Mouse (Mus musculus) monocyte, adult 2 months (primary cell): ENCODE measurements at regions not wholly inside any gene's neighbourhood (a gene's known extent, or its start where the extent isn't known, plus 50 kb on each side); places are given as distances from the start of the nearest gene placed in this dataset.

ENCODE experiments used
- DNase-seq, 2 experiments: peaks; one replicate each; pipeline ENCODE4 v3.0.0; 2022; ENCODE audit warnings: low spot score in 2 of 2, low read depth in 1 of 2

- DNase-seq, result no peak
Observed at GRCm38 (mm10) chr6:141134176-141134575, 114.9 kb upstream of the Pde3a start.

DNA sequence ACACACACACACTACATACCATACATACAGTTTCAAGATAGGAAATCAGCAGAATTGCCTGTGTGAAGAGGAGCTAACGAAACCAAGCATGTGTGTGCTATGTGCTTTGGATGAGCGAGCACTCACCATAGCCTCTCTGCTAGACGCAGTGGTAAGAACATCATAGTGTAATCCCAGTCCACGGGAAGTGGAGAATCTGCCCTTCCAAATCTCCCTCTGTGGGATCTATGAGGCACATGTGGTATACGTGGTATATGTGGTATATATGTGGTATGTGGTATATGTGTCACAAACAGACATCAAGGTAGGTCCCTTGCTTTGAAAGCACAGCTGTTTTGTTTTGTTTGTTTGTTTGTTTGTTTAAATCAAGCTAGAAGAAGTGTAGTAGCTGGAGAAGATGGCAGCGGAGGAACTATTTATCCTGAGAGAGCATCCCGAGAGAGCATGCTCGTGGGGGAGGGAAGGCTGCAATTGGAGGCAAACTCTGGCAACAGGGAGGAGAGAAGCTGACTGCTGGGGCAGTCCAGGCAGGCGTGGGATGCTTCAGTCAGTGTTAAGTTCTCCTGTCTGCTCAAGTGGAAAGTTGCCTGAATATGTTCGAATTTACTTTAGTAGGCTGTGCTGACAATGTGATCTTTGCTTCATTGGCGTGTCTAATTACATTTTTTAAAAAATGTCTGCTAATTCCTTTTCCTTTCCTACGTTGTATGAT is 112.2 kb upstream of the Pde3a start:
- no peak for DNase-seq

DNA sequence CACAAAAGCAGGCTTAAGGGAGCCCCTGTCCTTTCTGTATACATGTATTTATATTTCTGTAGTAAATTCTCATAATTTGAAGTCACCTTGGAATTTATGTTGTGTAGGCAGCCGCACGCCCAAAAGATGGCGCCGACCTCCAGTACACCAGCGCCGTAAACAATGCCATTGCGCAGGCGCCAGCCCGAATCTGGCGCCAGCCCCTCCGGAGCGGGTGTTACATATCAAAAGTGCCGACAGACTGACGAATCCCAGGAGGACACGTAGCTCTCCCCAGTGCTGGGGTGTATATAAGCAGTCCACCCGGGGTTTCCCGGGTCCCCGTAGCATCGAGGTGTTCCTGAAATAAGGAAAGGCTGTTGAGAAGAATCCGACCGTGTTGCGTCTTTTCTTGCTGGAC is 108.1 kb upstream of the Pde3a start:
- DNase-seq, result no peak

DNA sequence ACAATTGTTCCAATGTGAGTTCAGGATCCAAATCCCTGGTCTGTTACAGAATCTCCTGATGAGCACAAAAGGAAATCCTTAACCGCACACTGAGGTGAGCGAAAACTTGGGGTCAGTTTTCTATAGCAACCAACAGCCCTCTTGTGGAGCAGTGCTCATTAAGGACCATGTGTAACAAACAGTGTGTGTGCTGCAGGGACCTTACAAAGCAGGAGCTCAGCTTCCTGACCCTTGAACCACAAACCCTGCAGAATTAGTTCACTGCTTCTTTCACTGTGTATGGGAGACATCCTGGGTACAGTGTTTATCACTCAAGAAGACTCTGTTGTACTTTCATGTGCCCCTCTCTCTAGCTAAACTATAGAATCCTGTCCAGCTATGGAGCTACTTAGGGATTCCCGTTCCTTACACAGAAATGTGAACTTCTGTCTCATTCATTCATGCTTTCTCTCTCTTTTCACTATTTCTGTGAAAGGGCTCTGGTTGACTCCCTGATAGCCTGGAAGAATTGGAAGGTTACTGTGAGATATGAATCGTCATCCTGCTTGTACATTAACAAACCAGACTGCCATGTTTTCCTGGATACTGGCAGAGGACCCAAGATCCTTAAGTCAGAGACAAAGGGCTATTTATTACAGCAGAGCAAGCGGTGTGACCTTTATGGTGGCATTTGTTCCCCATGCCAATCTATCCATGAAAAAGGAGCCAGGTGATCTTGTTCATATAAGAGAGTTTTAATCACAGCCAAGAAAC is 100.5 kb upstream of the Pde3a start:
- DNase-seq, result no peak

DNA sequence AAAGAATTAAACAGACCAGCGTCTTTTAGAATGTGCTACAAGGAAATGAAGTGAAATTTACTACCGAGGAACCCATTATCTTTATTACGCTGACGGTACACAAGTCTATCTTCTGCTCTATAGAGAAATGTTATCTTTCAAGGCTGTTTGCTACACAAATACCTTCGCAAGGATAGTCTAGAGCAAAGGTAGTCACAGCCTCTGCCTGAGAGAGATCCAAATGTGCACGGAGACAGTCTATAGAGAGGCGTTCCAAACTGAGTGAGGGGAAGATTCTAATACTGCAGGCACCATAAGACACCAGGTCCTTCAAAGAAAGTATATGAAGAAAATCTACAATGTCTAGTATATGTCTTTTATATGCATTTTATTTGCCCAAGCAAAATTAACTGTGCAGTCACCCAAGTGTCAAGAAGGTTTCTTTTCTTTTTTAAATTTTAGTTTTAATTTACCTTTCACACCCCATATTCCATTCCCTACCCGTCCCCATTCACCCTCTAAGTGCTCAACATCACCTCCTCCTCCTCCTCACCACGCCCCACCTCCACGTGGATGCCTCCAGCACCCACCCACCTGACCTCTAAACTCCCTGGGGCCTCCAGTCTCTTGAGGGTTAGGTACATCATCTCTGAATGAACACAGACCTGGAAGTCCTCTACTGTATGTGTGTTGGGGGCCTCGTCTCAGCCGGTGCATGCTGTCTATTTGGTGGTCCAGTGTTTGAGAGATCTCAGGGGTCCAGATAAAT is 99.7 kb upstream of the Pde3a start:
- DNase-seq, result no peak

- DNase-seq, result no peak
Observed at GRCm38 (mm10) chr6:141159326-141159725, 89.7 kb upstream of the Pde3a start.

DNA sequence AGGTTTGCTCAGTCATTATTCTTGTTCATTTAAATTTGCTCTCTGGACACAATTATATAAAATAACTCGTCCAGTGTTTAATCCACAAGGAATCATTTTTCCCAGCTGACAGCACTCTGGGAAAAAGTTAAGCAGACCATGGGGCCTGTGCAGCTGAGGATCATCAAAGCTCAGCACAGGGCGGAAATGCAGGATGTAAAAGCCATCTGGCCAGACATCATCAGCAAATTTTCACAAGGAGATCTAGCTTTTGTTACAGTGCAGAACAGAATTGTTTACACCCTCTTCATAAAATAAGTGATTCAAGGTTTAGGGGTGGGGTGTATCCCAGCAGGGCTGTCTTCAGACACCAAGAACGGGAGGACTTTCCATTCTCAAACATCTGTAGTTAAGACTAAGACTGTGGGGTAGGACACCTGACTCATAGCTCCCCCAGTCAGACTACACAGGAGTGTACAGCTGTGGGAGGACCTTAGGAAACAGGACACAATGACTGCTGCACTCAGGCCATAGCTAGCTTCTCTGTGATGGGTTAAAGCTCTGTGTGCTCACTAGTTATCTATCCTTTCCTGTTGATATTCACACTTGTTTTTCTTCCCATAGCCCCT is 87.3 kb upstream of the Pde3a start:
- DNase-seq, result no peak

GRCm38 (mm10) chr6:141167270-141167669 is 81.8 kb upstream of the Pde3a start:
- no peak for DNase-seq

DNA sequence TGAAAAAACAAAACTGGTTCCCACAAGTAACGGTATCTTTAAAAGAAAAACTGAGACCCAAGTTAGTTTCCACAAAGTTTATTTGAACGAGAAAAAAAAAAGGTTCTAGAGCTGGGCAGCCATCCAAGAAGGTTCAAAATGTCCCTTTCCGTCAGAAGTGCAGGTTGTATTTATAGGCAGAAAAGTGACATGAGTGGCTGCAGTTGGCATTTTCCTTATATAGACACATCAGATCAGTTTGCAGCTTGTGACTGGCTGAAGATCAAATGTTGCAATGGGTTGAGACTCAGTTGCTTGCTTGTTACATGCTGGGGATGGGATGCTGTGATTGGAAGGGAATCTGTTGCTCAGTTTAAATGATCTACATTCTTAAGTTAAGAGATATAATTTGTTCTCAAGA is 80.7 kb upstream of the Pde3a start:
- DNase-seq, result no peak

- DNase-seq, result no peak
Observed at GRCm38 (mm10) chr6:141183782-141184181, 65.3 kb upstream of the Pde3a start.

- no peak for DNase-seq
Observed at GRCm38 (mm10) chr6:141188036-141188435, 61.0 kb upstream of the Pde3a start.

DNA sequence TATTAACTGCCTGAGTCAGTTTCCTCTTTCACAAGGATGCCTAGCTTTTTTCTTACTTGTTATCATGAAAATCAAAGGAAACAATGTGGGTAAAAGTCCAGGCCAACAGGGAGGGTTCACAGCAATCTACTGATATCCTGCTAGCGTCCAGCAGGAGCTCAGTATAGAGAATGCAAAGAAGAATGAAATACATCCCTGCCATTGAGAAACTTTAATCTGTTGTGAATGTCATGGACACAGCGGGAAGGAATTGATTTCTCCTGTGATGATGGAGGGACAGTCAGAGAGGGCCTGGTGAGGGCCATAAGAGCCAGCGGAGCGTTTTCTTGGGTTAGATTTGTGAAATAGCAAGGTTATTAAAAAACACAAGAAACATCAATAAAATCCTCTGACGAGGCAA is 60.0 kb upstream of the Pde3a start:
- no peak for DNase-seq

- DNase-seq, result no peak
Observed at GRCm38 (mm10) chr6:141189701-141190100, 59.4 kb upstream of the Pde3a start.

- no peak for DNase-seq
Observed at GRCm38 (mm10) chr6:141190383-141190782, 58.7 kb upstream of the Pde3a start.

DNA sequence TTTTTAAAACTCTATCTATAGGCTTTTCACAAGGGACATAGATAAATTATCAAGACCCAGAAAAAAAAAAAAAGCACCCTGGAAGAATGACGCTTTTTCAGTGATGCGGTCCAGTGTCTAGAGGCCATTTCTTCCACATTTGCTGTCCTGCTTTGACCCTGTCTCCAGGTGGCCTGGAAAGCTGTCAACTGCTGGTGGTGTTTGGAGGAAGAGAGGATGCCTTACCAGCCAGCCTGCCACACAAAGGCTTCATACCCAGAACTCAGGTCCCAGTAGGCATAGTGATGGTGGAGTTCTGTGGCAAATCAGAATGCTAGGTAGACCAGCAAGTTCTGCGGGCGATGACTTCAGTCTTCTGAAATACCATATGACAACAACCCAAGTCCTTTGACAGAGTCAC is 51.6 kb upstream of the Pde3a start:
- no peak for DNase-seq
